Mouse (Mus musculus): ENCODE measurements around the gene Crebrf.

GRCm38 (mm10) chr17:26778001-26778400 is 62.6 kb downstream of the Crebrf start:
- TF ChIP-seq CTCF (IDR thresholded peaks at IDR 0.05; ENCODE audit: low read depth) (no peak), EP300 (IDR thresholded peaks at IDR 0.05; ENCODE audit: low read depth) (no peak)

All from liver, postnatal 0 days (tissue).